Mouse (Mus musculus) ES-E14 (cell line): ENCODE data around the gene Sdf2. TPM values are rescaled to one million over a fixed set of nuclear protein-coding genes. Genes with fewer than 3 reads are reported as not detected.

ENCODE experiments used
- DNase-seq: peaks from one replicate; pipeline ENCODE4 v3.0.0-alpha.2; 2013; ENCODE audit warnings: low read depth, low spot score
- H3K27ac ChIP-seq: 2 replicates; pipeline ENCODE4 v1.5.1; 2012; ENCODE audit warnings: low read depth, mild to moderate bottlenecking, low read length, moderate library complexity, mixed read lengths; ENCODE audit not compliant: poor library complexity, insufficient read depth, severe bottlenecking
- H3K36me3 ChIP-seq: 2 replicates; pipeline ENCODE4 v1.6.1; 2012; ENCODE audit warnings: mild to moderate bottlenecking, low read length, moderate library complexity, mixed read lengths; ENCODE audit not compliant: control insufficient read depth, poor library complexity, insufficient read depth, severe bottlenecking
- H3K4me1 ChIP-seq, 2 experiments: fragments of 150-350 bp in 1 of 2; sonication (generic) in 1 of 2; 2 replicates each; pipeline ENCODE4 v1.6.1; 2012; ENCODE audit warnings: low read length in 2 of 2, mild to moderate bottlenecking in 1 of 2, mixed read lengths in 1 of 2; ENCODE audit not compliant: control insufficient read depth in 2 of 2, insufficient read depth in 2 of 2, poor library complexity in 1 of 2
- H3K4me3 ChIP-seq, 2 experiments: fragments of 150-350 bp in 1 of 2; sonication (generic) in 1 of 2; 2 replicates each; pipeline ENCODE4 v1.5.1; 2012; ENCODE audit warnings: low read length in 2 of 2, low read depth in 1 of 2, mild to moderate bottlenecking in 1 of 2, mixed read lengths in 1 of 2; ENCODE audit not compliant: insufficient read depth in 1 of 2, poor library complexity in 1 of 2, severe bottlenecking in 1 of 2
- H3K9ac ChIP-seq: 2 replicates; pipeline ENCODE4 v1.6.1; 2012; ENCODE audit warnings: low read depth, mild to moderate bottlenecking, low read length, mixed read lengths; ENCODE audit not compliant: poor library complexity, insufficient read depth, severe bottlenecking
- H3K9me3 ChIP-seq: fragments of 150-350 bp; sonication (generic); 2 replicates; pipeline ENCODE4 v1.6.1; 2012; ENCODE audit warnings: low read depth, mild to moderate bottlenecking, low read length; ENCODE audit not compliant: control insufficient read depth, insufficient read depth
- CHD2 ChIP-seq: IDR thresholded peaks from 2 replicates; pipeline ENCODE4 v1.6.1; 2014; ENCODE audit warnings: mild to moderate bottlenecking, low read depth, low read length, inconsistent platforms
- HCFC1 ChIP-seq: IDR thresholded peaks from 2 replicates; pipeline ENCODE4 v1.6.1; 2012; ENCODE audit warnings: low read length, inconsistent platforms, borderline replicate concordance; ENCODE audit not compliant: insufficient read depth
- MAFK ChIP-seq: IDR thresholded peaks from 2 replicates; pipeline ENCODE4 v1.6.1; 2014; ENCODE audit warnings: mild to moderate bottlenecking, low read depth, low read length, inconsistent platforms; ENCODE audit not compliant: insufficient read depth
- ZC3H11A ChIP-seq: IDR thresholded peaks from 2 replicates; pipeline ENCODE4 v1.6.1; 2012; ENCODE audit warnings: low read depth, mild to moderate bottlenecking, inconsistent platforms, low read length, borderline replicate concordance
- ZNF384 ChIP-seq: IDR thresholded peaks from 2 replicates; pipeline ENCODE4 v1.6.1; 2012; ENCODE audit warnings: low read depth, low read length, inconsistent platforms
- in situ Hi-C, 2 experiments: fragments of 600-800 bp; cut with MboI; formaldehyde crosslinking; loops; one replicate each; pipeline ENCODE4 v1.15.1; 2025; ENCODE audit warnings: low sequenced_read_pairs in 2 of 2, inconsistent platforms in 1 of 2; ENCODE audit not compliant: unreplicated experiment in 2 of 2
- total RNA-seq: library from RNA; depleted of rRNA; stranded (reverse); fragments of 300-350 nt; gene quantifications from 2 replicates; pipeline ENCODE4 v1.2.3, GENCODE M21; 2012

Sdf2 gene
- total RNA-seq, 1 experiment, result 81.3 TPM

- TF ChIP-seq ZC3H11A (no peak), HCFC1 (no peak)
- no peak overlapping the region for H3K27ac ChIP-seq
- no peak for DNase-seq
- no peak overlapping the region for H3K4me3 ChIP-seq
- no peaks in the 10 kb centered on the region for H3K9me3 ChIP-seq
- in situ Hi-C loops, result loop anchor here in 1 of 2 experiments (5.0 kb wide), 1 partner anchor 66 kb away; no protein-coding TSS in a partner anchor
- no peaks in the 10 kb centered on the region for H3K4me1 ChIP-seq
- H3K36me3 ChIP-seq, result peaks cover 66% of the 10 kb centered on the region
- no peak overlapping the region for H3K9ac ChIP-seq
These were observed 29.7 kb upstream of the Sdf2 start for GRCm38 (mm10) chr11:78215709-78216317.

GRCm38 (mm10) chr11:78223586-78223985 lies 22.0 kb upstream of the Sdf2 start:
- H3K36me3 ChIP-seq, result peaks cover 81% of the 10 kb centered on the region
- no peak overlapping the region for H3K27ac ChIP-seq
- no peak overlapping the region for H3K9ac ChIP-seq
- in situ Hi-C loops, result no loop called here
- no peaks in the 10 kb centered on the region for H3K4me1 ChIP-seq
- TF ChIP-seq ZNF384, result no peak
- TF ChIP-seq CHD2, result no peak
- TF ChIP-seq ZC3H11A, result no peak
- TF ChIP-seq MAFK, result no peak
- TF ChIP-seq HCFC1, result no peak
- H3K4me3 ChIP-seq, result no peak overlapping the region
- no peaks in the 10 kb centered on the region for H3K9me3 ChIP-seq
- DNase-seq, result no peak

GRCm38 (mm10) chr11:78231518-78231917 lies 14.0 kb upstream of the Sdf2 start:
- Histone ChIP-seq H3K36me3 (peaks cover 62% of the 10 kb centered on the region), H3K27ac (no peak overlapping the region), H3K9me3 (no peaks in the 10 kb centered on the region), H3K4me1 (no peaks in the 10 kb centered on the region), H3K4me3 (no peak overlapping the region), H3K9ac (no peak overlapping the region)
- in situ Hi-C loops, result no loop called here
- no peak for DNase-seq
- no peak for TF ChIP-seq ZNF384
- TF ChIP-seq MAFK, result no peak
- no peak for TF ChIP-seq CHD2
- TF ChIP-seq ZC3H11A, result no peak
- no peak for TF ChIP-seq HCFC1

GRCm38 (mm10) chr11:78240193-78240857 lies 5.2 kb upstream of the Sdf2 start:
- Histone ChIP-seq H3K4me1 (peaks cover 5 to 6% of the 10 kb centered on the region in 2 experiments), H3K9me3 (no peaks in the 10 kb centered on the region), H3K27ac (no peak overlapping the region), H3K9ac (no peak overlapping the region), H3K4me3 (no peak overlapping the region), H3K36me3 (peaks cover 13% of the 10 kb centered on the region)
- in situ Hi-C loops, result no loop called here
- TF ChIP-seq ZC3H11A, result no peak
- no peak for TF ChIP-seq HCFC1
- TF ChIP-seq ZNF384, result no peak
- TF ChIP-seq CHD2, result no peak
- no peak for TF ChIP-seq MAFK
- no peak for DNase-seq

GRCm38 (mm10) chr11:78245261-78245626 lies 302 bp upstream of the Sdf2 start:
- TF ChIP-seq HCFC1 (no peak), MAFK (no peak)
- H3K4me3 ChIP-seq, result peak overlapping the region; percentile 94 to 99
- DNase-seq, result no peak
- H3K27ac ChIP-seq, result peak overlapping the region; percentile 78
- in situ Hi-C loops, result no loop called here
- peaks cover 6% of the 10 kb centered on the region for H3K36me3 ChIP-seq
- H3K4me1 ChIP-seq, result peaks cover 11 to 16% of the 10 kb centered on the region in 2 experiments
- peak overlapping the region; percentile 93 for H3K9ac ChIP-seq
- no peaks in the 10 kb centered on the region for H3K9me3 ChIP-seq
